Mouse (Mus musculus): ENCODE measurements around the gene Atg10.

The Atg10 gene

GRCm38 (mm10) chr13:91118156-91118555, 105.6 kb downstream of the Atg10 start:
- no peak for DNase-seq (ENCODE audit: low spot score in 2 of 2)

- DNase-seq (ENCODE audit: low spot score in 2 of 2), result no peak
Measured at GRCm38 (mm10) chr13:91114880-91115279, 108.9 kb downstream of the Atg10 start.

- DNase-seq (ENCODE audit: low spot score in 2 of 2), result no peak
Measured at GRCm38 (mm10) chr13:91107308-91107946, 116.3 kb downstream of the Atg10 start.

GRCm38 (mm10) chr13:91102238-91102637, 121.5 kb downstream of the Atg10 start:
- no peak for DNase-seq (ENCODE audit: low spot score in 2 of 2)

GRCm38 (mm10) chr13:91100417-91100816, 123.4 kb downstream of the Atg10 start:
- DNase-seq (ENCODE audit: low spot score in 2 of 2), result no peak

GRCm38 (mm10) chr13:91094851-91095250, 128.9 kb downstream of the Atg10 start:
- DNase-seq (ENCODE audit: low spot score in 2 of 2), result no peak

- no peak for DNase-seq (ENCODE audit: low spot score in 2 of 2)
Measured at GRCm38 (mm10) chr13:91094196-91094595, 129.6 kb downstream of the Atg10 start.

- no peak for DNase-seq (ENCODE audit: low spot score in 2 of 2)
Measured at GRCm38 (mm10) chr13:91093610-91094009, 130.2 kb downstream of the Atg10 start.

- no peak for DNase-seq (ENCODE audit: low spot score in 2 of 2)
Measured at GRCm38 (mm10) chr13:91093162-91093561, 130.6 kb downstream of the Atg10 start.

GRCm38 (mm10) chr13:91091731-91092190, 132.0 kb downstream of the Atg10 start:
- no peak for DNase-seq (ENCODE audit: low spot score in 2 of 2)

- no peak for DNase-seq (ENCODE audit: low spot score in 2 of 2)
Measured at GRCm38 (mm10) chr13:91090861-91091730, 132.7 kb downstream of the Atg10 start.

GRCm38 (mm10) chr13:91086361-91086900, 137.3 kb downstream of the Atg10 start:
- no peak for DNase-seq (ENCODE audit: low spot score in 2 of 2)

GRCm38 (mm10) chr13:91072351-91072750, 151.4 kb downstream of the Atg10 start:
- DNase-seq (ENCODE audit: low spot score in 2 of 2), result no peak

- no peak for DNase-seq (ENCODE audit: low spot score in 2 of 2)
Measured at GRCm38 (mm10) chr13:91060871-91061270, 162.9 kb downstream of the Atg10 start.

GRCm38 (mm10) chr13:91048171-91048570, 175.6 kb downstream of the Atg10 start:
- no peak for DNase-seq (ENCODE audit: low spot score in 2 of 2)

GRCm38 (mm10) chr13:91046851-91047250, 176.9 kb downstream of the Atg10 start:
- no peak for DNase-seq (ENCODE audit: low spot score in 2 of 2)

GRCm38 (mm10) chr13:91041236-91041635, 182.5 kb downstream of the Atg10 start:
- no peak for DNase-seq (ENCODE audit: low spot score in 2 of 2)

GRCm38 (mm10) chr13:91040421-91040820, 183.3 kb downstream of the Atg10 start:
- DNase-seq (ENCODE audit: low spot score in 2 of 2), result no peak

- DNase-seq (ENCODE audit: low spot score in 2 of 2), result peak in 1 of 2 experiments; percentile 3
Measured at GRCm38 (mm10) chr13:91039201-91039807, 184.5 kb downstream of the Atg10 start.

- DNase-seq (ENCODE audit: low spot score in 2 of 2), result no peak
Measured at GRCm38 (mm10) chr13:91038636-91039035, 185.1 kb downstream of the Atg10 start.

- no peak for DNase-seq (ENCODE audit: low spot score in 2 of 2)
Measured at GRCm38 (mm10) chr13:91038034-91038433, 185.7 kb downstream of the Atg10 start.

GRCm38 (mm10) chr13:91037405-91037804, 186.4 kb downstream of the Atg10 start:
- DNase-seq (ENCODE audit: low spot score in 2 of 2), result no peak

Data from heart, adult 9 months (tissue).